Comparison of ENCODE assay signal across 14 mouse cellular contexts in the genomic region with DNA sequence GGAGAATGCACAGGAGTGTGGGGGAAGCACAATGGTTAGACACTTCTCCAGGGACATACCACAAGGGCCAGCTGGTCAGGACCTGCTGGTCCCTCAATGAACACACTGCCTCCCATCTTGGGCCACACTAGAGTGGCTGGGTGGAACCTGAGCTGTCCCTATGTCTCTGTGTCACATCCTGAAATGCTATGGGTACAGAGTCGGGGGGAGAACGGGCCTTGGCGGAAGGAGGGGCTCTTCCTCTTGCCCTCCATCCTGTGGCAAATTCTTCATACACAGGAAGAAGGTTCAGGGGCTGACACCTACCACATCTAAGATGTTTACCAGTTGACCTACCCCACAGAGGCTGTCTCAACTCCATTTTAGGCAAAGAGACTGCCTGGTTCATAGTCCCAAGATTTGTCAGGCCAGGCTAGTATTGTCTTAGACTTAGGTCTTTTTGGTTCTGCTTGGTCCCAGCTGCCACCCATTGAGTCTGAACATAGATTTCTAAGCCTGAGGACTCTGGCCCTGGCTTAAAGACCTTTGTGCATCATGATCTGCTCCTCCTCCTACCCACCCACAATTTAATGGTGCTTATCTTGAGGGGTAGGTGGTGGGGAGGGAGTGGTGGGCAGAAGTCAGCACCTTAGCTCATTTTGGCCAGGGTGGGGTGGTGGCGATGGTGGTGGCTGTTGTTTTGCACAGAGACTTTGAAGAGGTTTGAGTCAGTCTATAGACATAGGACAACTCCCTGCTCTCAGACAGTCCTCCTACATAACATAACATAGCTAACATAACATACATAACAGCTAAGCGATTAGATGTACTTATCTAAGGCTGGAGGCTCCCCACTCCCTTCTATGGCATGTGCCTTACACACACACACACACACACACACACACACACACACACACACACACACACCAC.
DNase-seq lines count a peak whose midpoint lies in the region; ATAC-seq and TF ChIP-seq lines count a peak whose summit lies in the region.
"Had no signal": no experiment of that assay in that cellular context is flagged by ENCODE, and none has a peak within 500 bp of the region (broad histone marks: within the 10 kb centered on the region; RNA-seq: fewer than 3 reads in every experiment).

No protein-coding gene starts in this region.

- WGBS in heart, embryonic 16.5 days: 75% methylated on average over 5 of the region's 5 CpGs
- WGBS in liver, embryonic 15.5 days (ENCODE audit: insufficient replicate concordance): 25% methylated on average over 5 of the region's 5 CpGs
- 82% methylated on average over 5 of the region's 5 CpGs for WGBS in stomach, postnatal 0 days

- no peaks in the 10 kb centered on the region for H3K4me1 ChIP-seq in heart, embryonic 16.5 days (ENCODE audit: control insufficient read depth, insufficient read depth, low read length)
- H3K4me1 ChIP-seq in liver, embryonic 15.5 days (replicated peaks): peaks cover 15% of the 10 kb centered on the region
- no peaks in the 10 kb centered on the region for H3K4me1 ChIP-seq in stomach, postnatal 0 days (replicated peaks; ENCODE audit: control insufficient read depth, insufficient read depth)
- H3K4me1 ChIP-seq: embryonic facial prominence, embryonic 13.5 days had no signal

- 0 out of 2 replicates have a peak overlapping the region, but pooled peaks have one; percentile 9 for H3K4me2 ChIP-seq in heart, embryonic 16.5 days (ENCODE audit: low read depth, low read length)
- H3K4me2 ChIP-seq in liver, embryonic 15.5 days: no peak overlapping the region
- H3K4me2 ChIP-seq in stomach, postnatal 0 days (replicated peaks; ENCODE audit: low read depth): no peak overlapping the region
- H3K4me2 ChIP-seq: embryonic facial prominence, embryonic 13.5 days; hindbrain, embryonic 14.5 days; kidney, embryonic 15.5 days had no signal

- H3K9me3 ChIP-seq in heart, embryonic 16.5 days (replicated peaks; ENCODE audit: control insufficient read depth, low read length): peaks cover 7% of the 10 kb centered on the region
- H3K9me3 ChIP-seq in liver, embryonic 15.5 days (replicated peaks): no peaks in the 10 kb centered on the region
- H3K9me3 ChIP-seq in stomach, postnatal 0 days (ENCODE audit: control insufficient read depth, low read length): no peaks in the 10 kb centered on the region
- H3K9me3 ChIP-seq: kidney, embryonic 15.5 days had no signal

- TF ChIP-seq CTCF in stomach, postnatal 0 days (IDR thresholded peaks at IDR 0.05; ENCODE audit: low read depth): no peak

- H3K36me3 ChIP-seq in heart, embryonic 16.5 days (ENCODE audit: control insufficient read depth, insufficient read depth): no peaks in the 10 kb centered on the region
- H3K36me3 ChIP-seq in liver, embryonic 15.5 days (replicated peaks): no peaks in the 10 kb centered on the region
- no peaks in the 10 kb centered on the region for H3K36me3 ChIP-seq in stomach, postnatal 0 days (ENCODE audit: control insufficient read depth, insufficient read depth, low read length)
- H3K36me3 ChIP-seq: embryonic facial prominence, embryonic 13.5 days; kidney, embryonic 15.5 days had no signal

- peak overlapping the region; percentile 73 for H3K27ac ChIP-seq in heart, embryonic 16.5 days (ENCODE audit: low read length)
- no peak overlapping the region; the same call in 1 of the 2 replicates for H3K27ac ChIP-seq in liver, embryonic 15.5 days (replicated peaks)
- H3K27ac ChIP-seq in stomach, postnatal 0 days (replicated peaks): no peak overlapping the region
- H3K27ac ChIP-seq: embryonic facial prominence, embryonic 13.5 days; hindbrain, embryonic 14.5 days; kidney, embryonic 15.5 days had no signal

- no peak for DNase-seq in heart, adult 11 months
- DNase-seq in CD8-positive naive resting alpha-beta T cell, adult 2 months (ENCODE audit: low read depth in 2 of 2, low spot score in 2 of 2): peak; percentile 59 to 69
- no peak for DNase-seq in stomach, postnatal 0 days (ENCODE audit: low spot score)
- no peak for DNase-seq in adrenal gland, postnatal 10 days
- no peak for DNase-seq in urinary bladder, adult 18-20 months (ENCODE audit: low spot score in 2 of 2)
- DNase-seq in adipocyte (ENCODE audit: low spot score): no peak
- DNase-seq: cerebellum, adult 9-10 months; heart, adult 18-20 months had no signal

- H3K27me3 ChIP-seq in heart, embryonic 16.5 days (ENCODE audit: control insufficient read depth, insufficient read depth, low read length): no peaks in the 10 kb centered on the region
- H3K27me3 ChIP-seq in liver, embryonic 15.5 days: no peaks in the 10 kb centered on the region
- no peaks in the 10 kb centered on the region for H3K27me3 ChIP-seq in stomach, postnatal 0 days (ENCODE audit: control insufficient read depth, insufficient read depth, low read length)
- H3K27me3 ChIP-seq: embryonic facial prominence, embryonic 13.5 days; kidney, embryonic 15.5 days; Patski had no signal

- H3K4me3 ChIP-seq in heart, embryonic 16.5 days (ENCODE audit: low read length): no peak overlapping the region
- H3K4me3 ChIP-seq in liver, embryonic 15.5 days (replicated peaks): no peak overlapping the region
- no peak overlapping the region for H3K4me3 ChIP-seq in stomach, postnatal 0 days (ENCODE audit: low read depth, low read length)
- H3K4me3 ChIP-seq: embryonic facial prominence, embryonic 13.5 days; kidney, embryonic 15.5 days had no signal

- ATAC-seq in heart, embryonic 16.5 days (replicated peaks; ENCODE audit: extremely low read depth, insufficient read depth, low FRiP score): peak; percentile 58
- ATAC-seq in liver, embryonic 15.5 days (ENCODE audit: insufficient read depth): peak; percentile 31
- peak; percentile 76 for ATAC-seq in stomach, postnatal 0 days (ENCODE audit: low FRiP score, low TSS enrichment)
- ATAC-seq: Patski had no signal

- H3K9ac ChIP-seq in heart, embryonic 16.5 days (ENCODE audit: low read length): no peak overlapping the region
- H3K9ac ChIP-seq in liver, embryonic 15.5 days: no peak overlapping the region
- H3K9ac ChIP-seq in stomach, postnatal 0 days (ENCODE audit: low read length): no peak overlapping the region
- H3K9ac ChIP-seq: embryonic facial prominence, embryonic 13.5 days; hindbrain, embryonic 14.5 days; kidney, embryonic 15.5 days had no signal

- TF ChIP-seq EP300 in stomach, postnatal 0 days (optimal IDR thresholded peaks at IDR 0.05): no peak

Comparison
In these comparisons a context has a peak if more than half of its experiments do, and no peak if none do; other contexts are left out.
1. DNase-seq: peak in CD8-positive naive resting alpha-beta T cell, adult 2 months (2 of 2); none in heart, adult 11 months (single experiment), stomach, postnatal 0 days (single experiment), adrenal gland, postnatal 10 days (single experiment), urinary bladder, adult 18-20 months (0 of 2) and adipocyte (single experiment).
2. Peak in every context shown above with its lines, with median percentiles within 50 percentile points of each other: ATAC-seq.